Mouse (Mus musculus) myocyte (in vitro differentiated cells): ENCODE results near the gene Spns2. TPM values are rescaled to one million over a fixed set of nuclear protein-coding genes. Genes with fewer than 3 reads are reported as not detected.

Source experiments
- H3K27me3 ChIP-seq: one replicate; pipeline ENCODE4 v1.6.1; 2011; ENCODE audit not compliant: control insufficient read depth, insufficient read depth, insufficient read length
- H3K36me3 ChIP-seq: one replicate; pipeline ENCODE4 v1.6.1; 2011; ENCODE audit not compliant: control insufficient read depth, insufficient read depth
- H3K4me2 ChIP-seq: one replicate; pipeline ENCODE4 v1.6.1; 2011; ENCODE audit warnings: low read depth, control low read depth
- H3K4me3 ChIP-seq: one replicate; pipeline ENCODE4 v1.5.1; 2011; ENCODE audit warnings: mild to moderate bottlenecking, control low read depth, moderate library complexity
- H3K79me2 ChIP-seq: one replicate; pipeline ENCODE4 v1.6.1; 2011; ENCODE audit not compliant: control insufficient read depth, insufficient read depth
- H3ac ChIP-seq: one replicate; pipeline ENCODE4 v1.6.1; 2011; ENCODE audit not compliant: control insufficient read depth, insufficient read length
- CEBPB ChIP-seq: IDR thresholded peaks from 2 replicates; pipeline ENCODE4 v1.6.1; 2011; ENCODE audit warnings: mild to moderate bottlenecking, moderate library complexity; ENCODE audit not compliant: poor library complexity, insufficient read depth, severe bottlenecking
- E2F4 ChIP-seq: IDR thresholded peaks from one replicate; pipeline ENCODE4 v1.6.1; 2011; ENCODE audit warnings: mild to moderate bottlenecking, control low read depth, moderate library complexity; ENCODE audit not compliant: insufficient read depth
- MAX ChIP-seq: IDR thresholded peaks from one replicate; pipeline ENCODE4 v1.6.1; 2011; ENCODE audit warnings: low read depth, mild to moderate bottlenecking, control low read depth
- MYOD1 ChIP-seq, 3 experiments: IDR thresholded peaks; one replicate each; pipeline ENCODE4 v1.6.1; 2011; ENCODE audit warnings: control low read depth in 2 of 3, low read depth in 2 of 3, mild to moderate bottlenecking in 2 of 3, moderate library complexity in 1 of 3; ENCODE audit not compliant: insufficient read length in 2 of 3, control insufficient read depth in 1 of 3
- MYOG ChIP-seq, 3 experiments: IDR thresholded peaks; one replicate each; pipeline ENCODE4 v1.6.1; 2011; ENCODE audit warnings: control low read depth in 2 of 3, low read depth in 2 of 3, mild to moderate bottlenecking in 2 of 3; ENCODE audit not compliant: insufficient read length in 2 of 3, control insufficient read depth in 1 of 3, insufficient read depth in 1 of 3
- POLR2A ChIP-seq: IDR thresholded peaks from one replicate; pipeline ENCODE4 v1.6.1; 2011; ENCODE audit warnings: low read depth, mild to moderate bottlenecking, control low read depth, moderate library complexity; ENCODE audit not compliant: insufficient read length
- POLR2AphosphoS2 ChIP-seq: IDR thresholded peaks from one replicate; pipeline ENCODE4 v1.6.1; 2011; ENCODE audit warnings: low read depth, control low read depth; ENCODE audit not compliant: insufficient read length
- REST ChIP-seq: IDR thresholded peaks from one replicate; pipeline ENCODE4 v1.6.1; 2011; ENCODE audit warnings: mild to moderate bottlenecking, control low read depth, moderate library complexity; ENCODE audit not compliant: insufficient read depth, insufficient read length
- SRF ChIP-seq: IDR thresholded peaks from one replicate; pipeline ENCODE4 v1.6.1; 2011; ENCODE audit warnings: low read depth; ENCODE audit not compliant: control insufficient read depth, insufficient read length
- TCF12 ChIP-seq: IDR thresholded peaks from one replicate; pipeline ENCODE4 v1.6.1; 2011; ENCODE audit warnings: mild to moderate bottlenecking, control low read depth; ENCODE audit not compliant: poor library complexity, insufficient read depth, severe bottlenecking
- TCF3 ChIP-seq: IDR thresholded peaks from one replicate; pipeline ENCODE4 v1.6.1; 2011; ENCODE audit warnings: low read depth, control low read depth; ENCODE audit not compliant: insufficient read length
- USF1 ChIP-seq: IDR thresholded peaks from one replicate; pipeline ENCODE4 v1.6.1; 2011; ENCODE audit warnings: low read depth, mild to moderate bottlenecking, control low read depth, moderate library complexity
- polyA plus RNA-seq: library from polyadenylated mRNA; unstranded; fragments of >200 nt; fragmentation: generic; extraction: Trizol; gene quantifications from one replicate; pipeline ENCODE4 v1.2.1, GENCODE M21; 2012; ENCODE audit warnings: missing spikeins

Spns2 gene
- polyA plus RNA-seq, 1 experiment: 0.10 TPM

GRCm38 (mm10) chr11:72465978-72466693 is 23.6 kb downstream of the Spns2 start:
- Histone ChIP-seq H3ac (no peak overlapping the region), H3K79me2 (no peaks in the 10 kb centered on the region), H3K27me3 (no peaks in the 10 kb centered on the region), H3K4me3 (no peak overlapping the region), H3K4me2 (peak overlapping the region; percentile 51), H3K36me3 (no peaks in the 10 kb centered on the region)
- no peak for TF ChIP-seq REST
- no peak for TF ChIP-seq MAX
- no peak for TF ChIP-seq MYOD1 (IDR thresholded peaks at IDR 0.05; ENCODE audit: control insufficient read depth in 1 of 3, insufficient read length in 2 of 3, low read depth in 2 of 3)
- no peak for TF ChIP-seq MYOG (IDR thresholded peaks at IDR 0.05; ENCODE audit: control insufficient read depth in 1 of 3, insufficient read depth in 1 of 3, insufficient read length in 2 of 3, low read depth in 2 of 3)
- no peak for TF ChIP-seq USF1

- H3K4me2 ChIP-seq: no peak overlapping the region
- no peaks in the 10 kb centered on the region for H3K27me3 ChIP-seq
- no peaks in the 10 kb centered on the region for H3K36me3 ChIP-seq
- H3K4me3 ChIP-seq: no peak overlapping the region
- H3K79me2 ChIP-seq: no peaks in the 10 kb centered on the region
- no peak overlapping the region for H3ac ChIP-seq
- TF ChIP-seq TCF12: no peak
- TF ChIP-seq REST: no peak
- no peak for TF ChIP-seq MYOD1 (IDR thresholded peaks at IDR 0.05; ENCODE audit: control insufficient read depth in 1 of 3, insufficient read length in 2 of 3, low read depth in 2 of 3)
- no peak for TF ChIP-seq CEBPB
- no peak for TF ChIP-seq MYOG (IDR thresholded peaks at IDR 0.05; ENCODE audit: control insufficient read depth in 1 of 3, insufficient read depth in 1 of 3, insufficient read length in 2 of 3, low read depth in 2 of 3)
- no peak for TF ChIP-seq MAX
- no peak for TF ChIP-seq TCF3
- no peak for TF ChIP-seq E2F4
- TF ChIP-seq SRF: no peak
- no peak for TF ChIP-seq POLR2A
- no peak for TF ChIP-seq POLR2AphosphoS2
- no peak for TF ChIP-seq USF1
These were observed 24.9 kb downstream of the Spns2 start for GRCm38 (mm10) chr11:72464821-72465220.

- Histone ChIP-seq H3K36me3 (no peaks in the 10 kb centered on the region), H3ac (no peak overlapping the region), H3K4me3 (no peak overlapping the region), H3K27me3 (no peaks in the 10 kb centered on the region), H3K4me2 (no peak overlapping the region), H3K79me2 (no peaks in the 10 kb centered on the region)
- TF ChIP-seq SRF (no peak), POLR2A (no peak), MYOD1 (IDR thresholded peaks at IDR 0.05; ENCODE audit: control insufficient read depth in 1 of 3, insufficient read length in 2 of 3, low read depth in 2 of 3) (no peak), POLR2AphosphoS2 (no peak), TCF3 (no peak), E2F4 (no peak), REST (no peak), CEBPB (no peak), MYOG (IDR thresholded peaks at IDR 0.05; ENCODE audit: control insufficient read depth in 1 of 3, insufficient read depth in 1 of 3, insufficient read length in 2 of 3, low read depth in 2 of 3) (no peak), TCF12 (no peak), MAX (no peak), USF1 (no peak)
These were observed 28.2 kb downstream of the Spns2 start for GRCm38 (mm10) chr11:72461500-72461981.

GRCm38 (mm10) chr11:72458502-72458901 is 31.2 kb downstream of the Spns2 start:
- Histone ChIP-seq H3K4me3 (no peak overlapping the region), H3K36me3 (no peaks in the 10 kb centered on the region), H3K4me2 (no peak overlapping the region), H3K79me2 (no peaks in the 10 kb centered on the region), H3K27me3 (no peaks in the 10 kb centered on the region), H3ac (no peak overlapping the region)
- no peak for TF ChIP-seq POLR2AphosphoS2
- no peak for TF ChIP-seq REST
- TF ChIP-seq TCF12: no peak
- no peak for TF ChIP-seq MYOG (IDR thresholded peaks at IDR 0.05; ENCODE audit: control insufficient read depth in 1 of 3, insufficient read depth in 1 of 3, insufficient read length in 2 of 3, low read depth in 2 of 3)
- no peak for TF ChIP-seq POLR2A
- no peak for TF ChIP-seq TCF3
- no peak for TF ChIP-seq MAX
- no peak for TF ChIP-seq SRF
- TF ChIP-seq USF1: no peak
- no peak for TF ChIP-seq MYOD1 (IDR thresholded peaks at IDR 0.05; ENCODE audit: control insufficient read depth in 1 of 3, insufficient read length in 2 of 3, low read depth in 2 of 3)
- no peak for TF ChIP-seq E2F4

GRCm38 (mm10) chr11:72457995-72458496 is 31.7 kb downstream of the Spns2 start:
- no peak overlapping the region for H3ac ChIP-seq
- H3K79me2 ChIP-seq: no peaks in the 10 kb centered on the region
- H3K4me2 ChIP-seq: no peak overlapping the region
- TF ChIP-seq E2F4: no peak
- TF ChIP-seq TCF12: no peak
- no peak for TF ChIP-seq MAX
- no peak for TF ChIP-seq MYOG (IDR thresholded peaks at IDR 0.05; ENCODE audit: control insufficient read depth in 1 of 3, insufficient read depth in 1 of 3, insufficient read length in 2 of 3, low read depth in 2 of 3)
- no peak for TF ChIP-seq POLR2A
- no peak for TF ChIP-seq POLR2AphosphoS2
- TF ChIP-seq TCF3: no peak
- no peak for TF ChIP-seq USF1
- TF ChIP-seq MYOD1 (IDR thresholded peaks at IDR 0.05; ENCODE audit: control insufficient read depth in 1 of 3, insufficient read length in 2 of 3, low read depth in 2 of 3): no peak
- TF ChIP-seq REST: no peak
- TF ChIP-seq SRF: no peak
- no peak for TF ChIP-seq CEBPB
- no peaks in the 10 kb centered on the region for H3K36me3 ChIP-seq
- H3K4me3 ChIP-seq: no peak overlapping the region
- H3K27me3 ChIP-seq: no peaks in the 10 kb centered on the region
